Mouse (Mus musculus) cortical plate, adult 2 months (tissue): ENCODE measurements around the gene Slc5a6. TPM values are rescaled to one million over a fixed set of nuclear protein-coding genes. Genes with fewer than 3 reads are reported as not detected.

ENCODE experiments used
- H3K27ac ChIP-seq: fragments of 200-500 bp; 2 replicates; pipeline ENCODE4 v1.5.1; 2012; ENCODE audit warnings: low read length, control low read depth, inconsistent platforms; ENCODE audit not compliant: insufficient read depth
- H3K4me1 ChIP-seq: fragments of 200-500 bp; 2 replicates; pipeline ENCODE4 v1.6.1; 2011; ENCODE audit warnings: low read length; ENCODE audit not compliant: control insufficient read depth, insufficient read depth
- H3K4me3 ChIP-seq: fragments of 200-500 bp; 2 replicates; pipeline ENCODE4 v1.5.1; 2011; ENCODE audit warnings: mild to moderate bottlenecking, low read length, control low read depth; ENCODE audit not compliant: insufficient read depth
- CTCF ChIP-seq: fragments of 200-500 bp; IDR thresholded peaks from 2 replicates; pipeline ENCODE4 v1.5.1; 2011; ENCODE audit warnings: mild to moderate bottlenecking, control low read depth, low read length; ENCODE audit not compliant: insufficient read depth; ENCODE audit errors: extremely low read depth
- POLR2A ChIP-seq: fragments of 200-500 bp; IDR thresholded peaks from 2 replicates; pipeline ENCODE4 v1.6.1; 2011; ENCODE audit warnings: mild to moderate bottlenecking, low read length, control low read depth; ENCODE audit not compliant: insufficient read depth; ENCODE audit errors: extremely low read depth
- polyA plus RNA-seq: library from polyadenylated mRNA; depleted of rRNA; stranded (reverse); fragments of >200 nt; gene quantifications from 2 replicates; pipeline ENCODE4 v1.2.3, GENCODE M21; 2012

Slc5a6 gene
- polyA plus RNA-seq, 1 experiment: 34.9 TPM

DNA sequence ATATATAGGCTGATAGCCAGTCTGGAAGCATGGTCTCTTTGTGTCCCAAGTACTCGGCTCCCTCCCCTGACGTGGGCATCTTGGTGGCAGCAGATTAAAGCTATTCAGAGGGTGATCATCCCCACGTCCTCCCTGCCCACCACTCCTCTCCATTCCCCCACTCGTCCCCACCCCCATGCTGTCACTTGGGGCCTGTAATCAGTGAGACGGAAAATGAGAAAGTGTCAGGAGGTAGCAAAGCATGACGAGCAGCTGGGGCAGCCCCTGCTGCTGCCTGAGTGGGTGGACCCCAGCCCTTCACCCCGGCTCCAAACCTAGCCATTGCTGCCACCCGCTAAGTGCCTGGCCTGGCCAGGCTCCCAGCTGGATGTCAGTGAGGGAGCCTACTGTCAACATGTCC, 35.2 kb upstream of the Slc5a6 start:
- no peak for TF ChIP-seq POLR2A
- no peak for TF ChIP-seq CTCF
- Histone ChIP-seq H3K4me1 (peaks cover 4% of the 10 kb centered on the region), H3K27ac (no peak overlapping the region), H3K4me3 (no peak overlapping the region)

DNA sequence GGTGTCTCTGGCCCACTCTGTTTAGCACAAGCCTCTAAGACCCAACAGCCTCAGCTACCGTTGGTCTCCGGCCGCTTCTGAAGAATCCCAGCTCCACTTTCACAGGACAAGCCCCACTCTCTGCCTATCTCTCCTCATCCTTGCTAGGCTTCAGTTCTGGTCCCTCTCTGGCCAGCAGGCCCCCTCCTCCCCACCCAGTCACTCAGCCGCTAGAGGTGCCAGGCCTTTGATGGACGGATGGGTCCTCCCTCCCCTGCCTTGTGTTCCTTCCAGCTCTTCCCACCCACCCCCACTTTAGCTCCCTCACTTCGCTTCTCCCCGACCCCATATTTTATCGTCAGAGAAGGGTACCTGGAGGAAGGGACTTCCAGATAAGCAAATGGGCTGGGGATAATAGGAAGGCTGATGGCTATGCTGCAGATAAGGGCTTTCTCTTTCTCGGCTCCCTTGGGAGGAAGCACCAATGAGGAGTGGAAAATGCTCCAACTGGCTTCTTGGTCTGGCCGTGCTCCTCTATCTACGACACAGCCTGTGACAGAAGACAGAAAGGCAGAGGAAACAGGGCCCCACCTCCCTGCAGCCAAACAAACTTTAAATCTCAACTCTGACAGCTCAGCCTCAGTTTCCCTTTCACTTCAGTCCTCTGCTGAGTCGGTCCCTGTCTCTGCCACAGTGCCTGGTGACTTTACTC, 34.4 kb upstream of the Slc5a6 start:
- TF ChIP-seq CTCF (no peak), POLR2A (no peak)
- Histone ChIP-seq H3K4me1 (peaks cover 4% of the 10 kb centered on the region), H3K4me3 (no peak overlapping the region), H3K27ac (no peak overlapping the region)

DNA sequence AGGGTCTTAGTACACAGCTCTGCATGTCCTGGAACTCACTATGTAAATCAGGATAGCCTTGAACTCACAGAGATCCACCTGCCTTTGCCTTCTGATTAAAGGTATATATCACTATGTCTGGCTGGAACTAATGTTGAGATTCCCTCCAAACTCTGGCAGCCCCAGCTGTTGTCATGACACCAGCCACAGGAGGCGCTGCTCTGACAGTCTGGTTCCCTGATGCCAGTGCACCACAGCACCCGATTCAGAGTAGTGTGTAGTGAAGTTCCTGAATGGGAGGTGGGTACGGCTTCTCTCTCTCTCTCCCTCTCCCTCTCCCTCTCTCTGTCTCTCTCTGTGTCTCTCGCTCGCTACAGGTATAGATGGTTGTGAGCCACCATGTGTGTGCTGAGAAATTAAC, 33.6 kb upstream of the Slc5a6 start:
- H3K27ac ChIP-seq: no peak overlapping the region
- no peak overlapping the region for H3K4me3 ChIP-seq
- H3K4me1 ChIP-seq: peaks cover 4% of the 10 kb centered on the region
- TF ChIP-seq CTCF: peak; percentile 73
- no peak for TF ChIP-seq POLR2A

DNA sequence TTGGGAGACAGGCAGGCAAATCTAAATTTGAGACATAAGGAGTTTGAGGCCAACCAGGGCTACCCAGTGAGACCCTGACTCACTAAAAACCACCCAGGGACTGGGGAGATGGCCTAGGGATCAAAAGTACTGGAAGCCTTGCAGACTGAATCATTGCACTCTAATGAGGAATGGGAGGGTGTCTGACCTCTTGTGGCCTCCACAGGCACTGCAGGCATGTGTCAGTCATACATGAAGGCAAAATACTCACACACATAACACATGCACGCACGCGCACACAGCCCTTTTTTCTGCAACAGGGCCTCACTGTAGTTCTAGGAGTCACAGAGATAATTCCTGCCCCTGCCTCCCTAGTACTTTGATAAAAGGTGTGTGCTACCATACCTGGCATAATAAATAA, 32.7 kb upstream of the Slc5a6 start:
- no peak overlapping the region for H3K27ac ChIP-seq
- H3K4me3 ChIP-seq: no peak overlapping the region
- peaks cover 4% of the 10 kb centered on the region for H3K4me1 ChIP-seq
- TF ChIP-seq CTCF: peak; percentile 57
- TF ChIP-seq POLR2A: no peak

DNA sequence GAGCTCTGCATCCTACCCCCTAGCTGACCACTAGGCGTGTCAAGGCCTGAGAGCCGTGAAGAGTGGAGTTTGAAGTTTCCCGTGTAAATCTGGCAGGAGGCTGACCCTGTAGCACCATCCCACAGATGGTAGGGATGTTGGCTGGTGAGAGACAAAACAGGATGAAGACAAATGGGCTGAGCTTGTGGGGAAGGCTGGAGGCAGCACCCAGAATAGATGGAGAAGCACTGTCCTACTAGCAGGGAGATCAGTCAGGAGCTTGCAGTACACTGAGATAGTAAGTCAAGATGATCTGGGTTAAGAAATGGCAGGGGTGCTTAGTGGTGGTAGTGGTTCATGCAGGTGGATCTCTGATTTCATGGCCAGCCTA, 32.1 kb upstream of the Slc5a6 start:
- peaks cover 4% of the 10 kb centered on the region for H3K4me1 ChIP-seq
- no peak for TF ChIP-seq CTCF
- no peak for TF ChIP-seq POLR2A
- H3K27ac ChIP-seq: no peak overlapping the region
- no peak overlapping the region for H3K4me3 ChIP-seq

DNA sequence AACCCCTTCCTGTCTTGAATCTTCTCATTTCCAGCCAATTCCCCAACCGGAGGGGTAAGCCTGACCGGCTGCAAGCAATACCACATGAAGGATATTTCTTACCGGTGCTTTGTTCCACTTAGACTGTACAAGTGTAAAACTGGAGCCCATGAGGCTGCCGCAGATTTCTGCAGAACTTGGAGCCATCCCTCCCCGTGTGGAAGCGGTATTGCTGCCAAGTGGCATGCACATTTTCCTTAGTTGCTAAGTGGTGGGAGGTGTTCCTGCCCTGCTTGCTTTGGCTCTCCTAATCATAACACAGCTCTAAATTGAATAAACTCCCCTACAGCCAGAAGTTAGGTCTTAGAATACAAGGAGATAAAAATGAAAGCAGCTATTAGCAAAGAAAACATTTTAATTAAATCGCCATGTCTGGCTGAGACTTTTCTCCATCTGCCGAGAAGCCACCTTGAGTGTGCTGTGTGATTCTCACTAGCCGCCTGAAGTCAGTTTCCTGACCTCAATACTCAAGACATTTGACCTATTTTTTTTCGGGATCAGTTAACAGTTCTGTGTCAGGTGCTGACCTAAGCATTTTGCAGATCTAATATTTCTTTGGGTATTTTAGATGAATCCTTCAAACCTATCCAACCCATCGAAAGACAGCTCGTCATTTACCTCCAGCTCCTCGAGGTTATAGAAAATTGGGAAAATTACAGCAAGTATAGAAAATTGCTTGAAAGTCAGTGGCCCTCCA, 31.5 kb upstream of the Slc5a6 start:
- TF ChIP-seq CTCF (no peak), POLR2A (no peak)
- Histone ChIP-seq H3K27ac (no peak overlapping the region), H3K4me1 (peaks cover 4% of the 10 kb centered on the region), H3K4me3 (no peak overlapping the region)

DNA sequence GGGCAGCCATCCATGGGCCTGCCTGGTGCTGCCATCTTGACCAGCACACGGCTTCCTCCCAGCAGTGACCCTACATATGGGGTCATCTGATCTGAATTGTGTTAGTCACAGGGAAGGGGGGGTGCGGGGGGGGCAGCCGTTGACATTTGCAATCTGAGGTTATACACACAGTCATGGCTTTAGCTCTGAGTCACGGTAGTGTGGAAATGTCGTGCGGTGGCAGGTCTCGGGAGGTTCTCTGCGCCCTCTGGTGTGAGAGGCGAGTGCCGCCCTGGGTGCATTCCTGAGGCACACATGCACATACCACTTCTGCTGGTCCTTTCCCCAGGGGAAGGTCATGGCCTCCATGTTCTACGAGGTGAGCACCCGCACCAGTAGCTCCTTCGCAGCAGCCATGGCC, 27.6 kb upstream of the Slc5a6 start:
- no peak overlapping the region for H3K27ac ChIP-seq
- no peak overlapping the region for H3K4me3 ChIP-seq
- no peak for TF ChIP-seq POLR2A
- no peak for TF ChIP-seq CTCF
- H3K4me1 ChIP-seq: peaks cover 4% of the 10 kb centered on the region; the same call in 1 of the 2 replicates

DNA sequence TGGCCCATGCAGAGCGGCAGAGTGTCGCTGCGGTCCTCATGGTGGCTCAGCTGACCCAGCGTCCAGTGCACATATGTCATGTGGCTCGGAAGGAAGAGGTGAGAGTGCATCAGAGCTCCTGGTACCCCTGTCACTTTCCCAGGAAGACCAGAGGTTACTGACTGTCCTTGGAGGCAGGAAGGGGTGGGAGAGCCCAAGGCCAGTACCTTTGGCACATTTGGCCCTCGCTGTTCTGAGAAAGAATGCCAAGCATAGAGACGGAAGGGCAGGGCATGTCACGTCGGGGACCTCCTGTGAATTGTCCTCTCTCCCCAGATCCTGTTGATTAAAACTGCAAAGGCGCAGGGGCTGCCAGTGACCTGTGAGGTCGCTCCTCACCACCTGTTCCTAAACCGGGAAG, 24.5 kb upstream of the Slc5a6 start:
- no peaks in the 10 kb centered on the region; the same call in 1 of the 2 replicates for H3K4me1 ChIP-seq
- no peak overlapping the region for H3K27ac ChIP-seq
- TF ChIP-seq POLR2A: no peak
- no peak for TF ChIP-seq CTCF
- H3K4me3 ChIP-seq: no peak overlapping the region

DNA sequence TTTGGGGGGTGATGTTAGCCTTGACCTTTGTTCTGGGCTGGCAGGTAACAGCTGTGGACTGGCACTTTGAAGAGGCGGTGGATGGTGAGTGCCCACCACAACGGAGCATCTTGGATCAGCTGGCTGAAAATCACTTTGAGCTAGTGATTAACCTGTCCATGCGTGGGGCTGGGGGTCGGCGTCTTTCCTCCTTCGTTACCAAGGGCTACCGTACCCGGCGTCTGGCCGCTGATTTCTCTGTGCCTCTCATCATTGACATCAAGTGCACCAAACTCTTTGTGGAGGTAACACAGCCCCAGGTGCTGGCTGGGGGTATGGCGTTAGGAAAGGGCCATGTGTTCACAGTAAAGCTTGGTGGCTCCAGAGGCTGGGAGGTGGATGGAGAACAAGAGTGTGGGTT, 23.1 kb upstream of the Slc5a6 start:
- Histone ChIP-seq H3K27ac (no peak overlapping the region), H3K4me3 (no peak overlapping the region), H3K4me1 (no peaks in the 10 kb centered on the region; the same call in 1 of the 2 replicates)
- TF ChIP-seq CTCF (no peak), POLR2A (no peak)

DNA sequence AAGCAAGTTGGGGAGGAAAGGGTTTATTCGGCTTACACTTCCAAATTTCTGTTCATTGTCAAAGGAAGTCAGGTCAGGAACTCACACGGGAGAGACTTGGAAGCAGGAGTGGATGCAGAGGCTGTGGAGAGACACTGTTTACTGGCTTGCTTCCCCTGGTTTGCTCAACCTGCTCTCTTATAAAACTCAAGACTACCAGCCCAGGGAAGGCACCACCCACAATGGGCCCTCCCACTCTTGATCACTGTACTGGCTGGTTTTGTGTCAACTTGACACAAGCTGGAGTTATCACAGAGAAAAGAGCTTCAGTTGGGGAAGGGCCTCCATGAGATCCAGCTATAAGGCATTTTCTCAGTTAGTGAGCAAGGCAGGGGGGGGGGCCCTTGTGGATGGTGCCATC, 22.3 kb upstream of the Slc5a6 start:
- Histone ChIP-seq H3K4me1 (no peaks in the 10 kb centered on the region; the same call in 1 of the 2 replicates), H3K4me3 (no peak overlapping the region), H3K27ac (no peak overlapping the region)
- TF ChIP-seq POLR2A (no peak), CTCF (no peak)
